Mouse (Mus musculus) Patski (cell line): ENCODE data around the gene Zfp524. TPM values are rescaled to one million over a fixed set of nuclear protein-coding genes. Genes with fewer than 3 reads are reported as not detected.
A peak's percentile ranks its signal among the peaks of the same experiment; 100 is the strongest.

Source experiments
- ATAC-seq: fragments of 100-300 bp; one replicate; pipeline ENCODE4 v1.8.0; 2021
- CTCF ChIA-PET: fragments of 350-600 bp; sonication (Branson Sonifier 250); formaldehyde crosslinking; loops from one replicate; lab custom pipeline; 2022; ENCODE audit warnings: inconsistent platforms; lab: Charles Lee
- POLR2A ChIA-PET: fragments of 350-600 bp; sonication (Branson Sonifier 250); formaldehyde crosslinking; loops from one replicate; lab custom pipeline; 2022; ENCODE audit warnings: antibody characterized with exemption, inconsistent platforms; lab: Charles Lee
- DNase-seq: peaks from one replicate; pipeline ENCODE4 v3.0.0-alpha.2; 2011; ENCODE audit warnings: low read depth, low spot score
- H3K27me3 ChIP-seq: fragments of 371-371 bp; one replicate; pipeline ENCODE4 v1.5.1; 2021
- CTCF ChIP-seq: fragments of 100-300 bp; IDR thresholded peaks from one replicate; pipeline ENCODE4 v1.5.1; 2021
- in situ Hi-C: fragments of 300-500 bp; cut with MboI; formaldehyde crosslinking; loops from 3 replicates; pipeline ENCODE4 v1.11.1; 2018; ENCODE audit warnings: low pct_unique_long_range_greater_than_20kb, mixed read lengths
- polyA plus RNA-seq: library from polyadenylated mRNA; unstranded; gene quantifications from one replicate; pipeline ENCODE4 v1.2.3, GENCODE M21; 2021

Zfp524 gene
- polyA plus RNA-seq, 1 experiment from 2014 or later = 11.0 TPM

GRCm38 (mm10) chr7:5038940-5039339 is 24.7 kb downstream of the Zfp524 start:
- CTCF ChIA-PET = no interaction called here
- in situ Hi-C loops = no loop called here

GRCm38 (mm10) chr7:5044981-5045380 is 30.8 kb downstream of the Zfp524 start:
- in situ Hi-C loops = loop anchor here (5.0 kb wide), 1 partner anchor 103 kb away; no protein-coding TSS in a partner anchor
- DNase-seq = no peak
- CTCF ChIA-PET = interaction anchor here (1.0 kb wide), 1 partner anchor 11 kb away, joined by 3 read pairs; no protein-coding TSS in a partner anchor
- POLR2A ChIA-PET = no interaction called here
- no peaks in the 10 kb centered on the region for H3K27me3 ChIP-seq
- TF ChIP-seq CTCF = no peak
- ATAC-seq = no peak

More at GRCm38 (mm10) chr7:5038940-5039339, 24.7 kb downstream of the Zfp524 start:
- DNase-seq = no peak
- TF ChIP-seq CTCF = no peak
- POLR2A ChIA-PET = interaction anchor here (1.5 to 3.4 kb wide), 3 partner anchors 12 to 23 kb away, joined by 5 to 15 read pairs (median 10); partner anchors contain the start of genes Ccdc106, Zfp580 and Zfp865
- no peak for ATAC-seq
- no peaks in the 10 kb centered on the region for H3K27me3 ChIP-seq

- no peaks in the 10 kb centered on the region for H3K27me3 ChIP-seq
- in situ Hi-C loops = loop anchor here (5.0 kb wide), 1 partner anchor 104 kb away; no protein-coding TSS in a partner anchor
- TF ChIP-seq CTCF = no peak
- no peak for DNase-seq
- ChIA-PET POLR2A (no interaction called here), CTCF (interaction anchor here (1.9 kb wide), 1 partner anchor 82 kb away, joined by 6 read pairs; the partner anchor contains the start of gene Sbk2)
- ATAC-seq = no peak
These were observed 31.9 kb downstream of the Zfp524 start for GRCm38 (mm10) chr7:5046112-5046511.

GRCm38 (mm10) chr7:5047313-5047712 is 33.1 kb downstream of the Zfp524 start:
- TF ChIP-seq CTCF = no peak
- CTCF ChIA-PET = interaction anchor here (0.8 to 1.9 kb wide), 6 partner anchors 11 to 108 kb away, joined by 3 to 6 read pairs (median 4); partner anchors contain the start of gene Sbk2
- POLR2A ChIA-PET = no interaction called here
- ATAC-seq (no peak), DNase-seq (no peak)
- in situ Hi-C loops = loop anchor here (5.0 kb wide), 1 partner anchor 105 kb away; no protein-coding TSS in a partner anchor
- no peaks in the 10 kb centered on the region for H3K27me3 ChIP-seq

GRCm38 (mm10) chr7:5051193-5052192 is 37.3 kb downstream of the Zfp524 start, which contains the start of gene Zfp580:
TSS of gene Zfp580 (plus strand) at chr7:5051538.
- TF ChIP-seq CTCF = no peak
- ATAC-seq (peak; percentile 80), DNase-seq (peak; percentile 17)
- ChIA-PET CTCF (interaction anchor here (0.7 to 3.9 kb wide), 6 partner anchors 9 to 110 kb away, joined by 3 to 19 read pairs (median 6); partner anchors contain the start of genes 4632433K11Rik and Zfp579), POLR2A (interaction anchor here (0.6 to 2.0 kb wide), 8 partner anchors 9 to 146 kb away, joined by 3 to 10 read pairs (median 4); partner anchors contain the start of genes Gm44973 and Zfp784)
- no peaks in the 10 kb centered on the region for H3K27me3 ChIP-seq
- in situ Hi-C loops = loop anchor here (25.0 kb wide), 1 partner anchor 1111 kb away; the partner anchor contains the start of genes Zfp444 and Zfp787

- ATAC-seq = no peak
- DNase-seq = no peak
- H3K27me3 ChIP-seq = no peaks in the 10 kb centered on the region
- ChIA-PET POLR2A (interaction anchor here (0.6 to 2.0 kb wide), 3 partner anchors 8 to 13 kb away, joined by 3 to 10 read pairs (median 5); partner anchors contain the start of genes U2af2 and Zfp784), CTCF (interaction anchor here (3.4 kb wide), 1 partner anchor 111 kb away, joined by 11 read pairs; no protein-coding TSS in a partner anchor)
- no peak for TF ChIP-seq CTCF
- in situ Hi-C loops = loop anchor here (25.0 kb wide), 1 partner anchor 1110 kb away; the partner anchor contains the start of genes Zfp444 and Zfp787
These were observed 38.2 kb downstream of the Zfp524 start for GRCm38 (mm10) chr7:5052438-5052837.

GRCm38 (mm10) chr7:5052931-5053343 is 38.7 kb downstream of the Zfp524 start:
- TF ChIP-seq CTCF = no peak
- in situ Hi-C loops = loop anchor here (25.0 kb wide), 1 partner anchor 1109 kb away; the partner anchor contains the start of genes Zfp444 and Zfp787
- CTCF ChIA-PET = no interaction called here
- DNase-seq = no peak
- no peak for ATAC-seq
- POLR2A ChIA-PET = interaction anchor here (1.1 kb wide), 1 partner anchor 9 kb away, joined by 5 read pairs; the partner anchor contains the start of gene U2af2
- no peaks in the 10 kb centered on the region for H3K27me3 ChIP-seq

- no peak for TF ChIP-seq CTCF
- no peaks in the 10 kb centered on the region for H3K27me3 ChIP-seq
- CTCF ChIA-PET = no interaction called here
- ATAC-seq = no peak
- POLR2A ChIA-PET = no interaction called here
- no peak for DNase-seq
- in situ Hi-C loops = loop anchor here (25.0 kb wide), 1 partner anchor 1109 kb away; the partner anchor contains the start of genes Zfp444 and Zfp787
These were observed 39.4 kb downstream of the Zfp524 start for GRCm38 (mm10) chr7:5053456-5054179.

GRCm38 (mm10) chr7:5056651-5057263 is 42.5 kb downstream of the Zfp524 start:
- no peak for TF ChIP-seq CTCF
- ChIA-PET CTCF (no interaction called here), POLR2A (no interaction called here)
- no peak for DNase-seq
- H3K27me3 ChIP-seq = no peaks in the 10 kb centered on the region
- ATAC-seq = no peak
- in situ Hi-C loops = loop anchor here (25.0 kb wide), 1 partner anchor 1106 kb away; the partner anchor contains the start of genes Zfp444 and Zfp787
